Mouse (Mus musculus) erythroblast, embryonic 14.5 days (primary cell): ENCODE data around the gene Lyl1.

Experiments
- GATA1 ChIP-seq: IDR thresholded peaks from 2 replicates; pipeline ENCODE4 v1.6.1; 2012; ENCODE audit warnings: low read length, inconsistent platforms, mixed read lengths
- TAL1 ChIP-seq: IDR thresholded peaks from 3 replicates; pipeline ENCODE4 v1.6.1; 2012; ENCODE audit warnings: low read length, inconsistent platforms, mixed read lengths

- TF ChIP-seq TAL1 (no peak), GATA1 (no peak)
These were observed 5.5 kb downstream of the Lyl1 start for GRCm38 (mm10) chr8:84706610-84707266.
